Comparison of ENCODE assay signal across 19 mouse cellular contexts in the genomic region with DNA sequence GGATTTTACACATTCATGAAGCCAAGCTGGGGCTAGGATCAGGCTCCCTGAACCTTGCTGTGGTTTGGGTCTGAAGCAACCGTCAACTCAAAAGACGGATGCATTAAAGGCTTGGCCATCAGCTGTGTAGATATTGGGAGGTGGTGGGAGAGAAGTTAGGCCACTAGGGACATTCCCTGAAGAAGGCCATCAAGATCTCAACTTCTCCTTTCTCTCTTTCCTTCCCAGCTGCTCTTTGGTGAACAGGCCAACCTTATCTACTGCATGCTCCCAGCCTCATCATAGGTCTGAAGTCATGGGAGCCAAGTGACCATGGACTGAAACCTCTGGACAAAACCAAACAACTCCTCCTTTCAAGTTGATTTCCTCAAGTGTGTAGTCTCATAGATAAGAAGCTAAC.
DNase-seq lines count a peak whose midpoint lies in the region; ATAC-seq and TF ChIP-seq lines count a peak whose summit lies in the region.
"Had no signal": no experiment of that assay in that cellular context is flagged by ENCODE, and none has a peak within 500 bp of the region (broad histone marks: within the 10 kb centered on the region; RNA-seq: fewer than 3 reads in every experiment).

No protein-coding gene starts in this region.

- DNase-seq in cerebellum, postnatal 10 days = no peak
- DNase-seq in yolk sac, embryonic 10.5 days (ENCODE audit: low spot score) = no peak
- no peak for DNase-seq in gastrocnemius, adult 2 months
- DNase-seq: adrenal gland, adult 2 months; adrenal gland, adult 8-10 months; adrenal gland, postnatal 10 days; adrenal gland, postnatal 14 days; adrenal gland, postnatal 25 days; adrenal gland, postnatal 36 days; B cell, adult 2 months; cerebellum, adult 11 months; cerebellum, adult 11-12 months; cerebellum, adult 18-20 months had no signal

- no peak overlapping the region for H3K27ac ChIP-seq in gastrocnemius, adult 2 months

- intact Hi-C loops in gastrocnemius, adult 2 months (cut with DNase I) = no loop called here

- H3K4me3 ChIP-seq in gastrocnemius, adult 2 months = no peak overlapping the region

- ATAC-seq in common myeloid progenitor, adult 5-6 weeks (replicated peaks; ENCODE audit: low read depth, poor library complexity, severe bottlenecking) = peak; percentile 50
- ATAC-seq in granulocyte monocyte progenitor cell, adult 5-6 weeks (replicated peaks; ENCODE audit: poor library complexity, severe bottlenecking) = peak; percentile 64
- ATAC-seq in megakaryocyte progenitor cell, adult 5-6 weeks (replicated peaks; ENCODE audit: poor library complexity) = peak; percentile 44
- ATAC-seq: activated CD4-positive, CD25-positive, alpha-beta regulatory T cell, adult 4 months; CD4-positive, CD25-positive, alpha-beta regulatory T cell, adult 4 months; Patski had no signal

- TF ChIP-seq CTCF in gastrocnemius, adult 2 months (IDR thresholded peaks at IDR 0.05) = no peak
